Mouse (Mus musculus): ENCODE results near the gene Gm21891.
"Not testable (repeated sequence)": the region's sequence is repeated elsewhere in the genome, so short reads cannot be mapped to it uniquely, and the experiment has no call there.

Gm21891 gene

DNA sequence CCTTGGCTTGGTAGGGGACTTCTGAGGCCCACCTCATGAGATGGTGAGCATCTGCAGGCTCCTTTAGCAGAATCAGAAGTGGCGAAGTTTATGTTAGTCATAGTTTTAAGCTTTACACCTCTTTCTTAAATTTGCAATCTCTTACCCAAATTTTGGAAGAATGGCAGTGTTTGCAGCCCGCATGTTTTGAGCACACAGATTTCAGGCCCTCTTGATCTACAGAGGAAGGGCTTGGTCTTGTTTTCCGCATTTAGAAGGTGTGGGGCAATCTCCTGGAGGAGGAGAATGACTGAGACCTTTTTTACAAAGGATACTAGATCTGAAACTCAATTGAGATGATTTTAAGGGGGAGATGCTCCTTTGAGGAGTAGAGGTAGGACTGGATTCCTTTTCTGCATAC lies at the start of gene Gm21891:
TSS of gene Gm21891 (minus strand) at position 101 of the 400 bp plus-strand sequence.
- not testable (repeated sequence) for DNase-seq (ENCODE audit: low spot score in 2 of 2)

DNA sequence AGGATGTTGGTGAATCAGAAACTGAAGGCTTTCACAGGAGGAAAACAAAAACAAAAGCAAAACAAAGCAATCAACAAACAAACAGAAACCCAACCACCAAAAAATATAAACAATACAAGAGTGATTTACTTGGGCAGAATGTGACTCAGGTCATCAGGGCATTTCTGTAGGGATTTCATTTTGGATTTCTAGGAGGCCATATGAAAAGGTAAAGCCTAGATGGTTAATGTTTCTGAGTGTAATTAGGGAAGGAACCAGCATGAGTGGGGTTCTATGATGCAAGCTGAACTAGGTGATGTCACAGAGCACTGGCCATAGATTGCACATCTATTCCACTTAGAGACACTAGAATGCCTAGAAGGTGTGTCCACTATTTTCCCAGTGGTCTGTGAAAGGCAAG lies 28.4 kb upstream of the Gm21891 start, which contains the start of gene Gm21425:
TSS of gene Gm21425 (plus strand) at position 301 of the 400 bp plus-strand sequence.
- not testable (repeated sequence) for DNase-seq (ENCODE audit: low spot score in 2 of 2)
